8 mouse cellular contexts compared by ENCODE assay signal in genomic region chr6:71909840-71910239, GRCm38 (mm10). TPM values are rescaled to one million over a fixed set of nuclear protein-coding genes. Genes with fewer than 3 reads are reported as not detected.
DNase-seq lines count a peak whose midpoint lies in the region; ATAC-seq lines count a peak whose summit lies in the region.

No protein-coding gene starts in this region.

- peak overlapping the region; percentile 54 for H3K4me2 ChIP-seq in intestine, embryonic 16.5 days (ENCODE audit: low read depth, low read length)

- no peaks in the 10 kb centered on the region for H3K27me3 ChIP-seq in intestine, embryonic 16.5 days (replicated peaks; ENCODE audit: control insufficient read depth, insufficient read depth, low read length)

- peaks cover 8% of the 10 kb centered on the region; the same call in 1 of the 2 replicates for H3K36me3 ChIP-seq in intestine, embryonic 16.5 days (ENCODE audit: control insufficient read depth, insufficient read depth, low read length)

- no peak overlapping the region for H3K9ac ChIP-seq in intestine, embryonic 16.5 days (ENCODE audit: low read depth, low read length)

- peak overlapping the region; percentile 75 for H3K4me3 ChIP-seq in intestine, embryonic 16.5 days (ENCODE audit: low read length)

- no peak overlapping the region for H3K27ac ChIP-seq in intestine, embryonic 16.5 days (ENCODE audit: low read length)

- peaks cover 11% of the 10 kb centered on the region for H3K4me1 ChIP-seq in intestine, embryonic 16.5 days (ENCODE audit: control insufficient read depth, insufficient read depth, low read length)

- no peak for ATAC-seq in intestine, embryonic 16.5 days

- no peaks in the 10 kb centered on the region for H3K9me3 ChIP-seq in intestine, embryonic 16.5 days (ENCODE audit: control insufficient read depth, low read length)

- DNase-seq in embryo, embryonic 10.5 days (ENCODE audit: low spot score) = peak; percentile 2
- DNase-seq in embryo, embryonic 11 days = no peak
- peak; percentile 20 for DNase-seq in thymus, postnatal 14 days
- DNase-seq in thymus, postnatal 4 days = no peak
- DNase-seq in natural killer cell, adult 2 months (ENCODE audit: low spot score in 2 of 2) = peak; percentile 24 to 44
- DNase-seq in layer of hippocampus, adult 9-11 months = no peak
- no peak for DNase-seq in yolk sac, embryonic 10.5 days (ENCODE audit: low spot score)

- WGBS in intestine, embryonic 16.5 days = 65% methylated on average over 6 of the region's 6 CpGs

RNA-seq across cellular contexts. Expression of gene Polr1a, which starts 1.0 kb away (rescaled TPM):
- polyA plus RNA-seq in intestine, embryonic 16.5 days (2015; fragmentation: Nextera tagmentation; extraction: Ambion mirVana) = 21.9 and 22.9 TPM in 2 replicates

RNA-seq across cellular contexts. Expression of gene Ptcd3, which starts 1.3 kb away (rescaled TPM):
- polyA plus RNA-seq in intestine, embryonic 16.5 days (2015; fragmentation: Nextera tagmentation; extraction: Ambion mirVana) = 91.3 and 102 TPM in 2 replicates

Comparison
In these comparisons a context has a peak if more than half of its experiments do, and no peak if none do; other contexts are left out.
1. DNase-seq: peak in embryo, embryonic 10.5 days (single experiment), thymus, postnatal 14 days (single experiment) and natural killer cell, adult 2 months (2 of 2); none in embryo, embryonic 11 days (single experiment), thymus, postnatal 4 days (single experiment), layer of hippocampus, adult 9-11 months (single experiment) and yolk sac, embryonic 10.5 days (single experiment).